Mouse (Mus musculus) regulatory T cell (primary cell): ENCODE measurements at regions not wholly inside any gene's neighbourhood (a gene's known extent, or its start where the extent isn't known, plus 50 kb on each side); places are given as distances from the start of the nearest gene placed in this dataset.

Experiments used
- in situ Hi-C: fragments of 300-600 bp; cut with MboI, MseI; formaldehyde crosslinking; loops from one replicate; pipeline ENCODE4 v1.15.1; 2025; ENCODE audit warnings: high pct_unique_total_duplicates

- in situ Hi-C loops, result no loop called here
These were observed 243.9 kb downstream of the Tcf7l2 start for GRCm38 (mm10) chr19:55985518-55985917.

GRCm38 (mm10) chr19:55991791-55992726, 250.4 kb downstream of the Tcf7l2 start:
- in situ Hi-C loops, result no loop called here

GRCm38 (mm10) chr19:55992727-55993066, 251.1 kb downstream of the Tcf7l2 start:
- in situ Hi-C loops, result no loop called here

- in situ Hi-C loops, result no loop called here
These were observed 254.1 kb downstream of the Tcf7l2 start for GRCm38 (mm10) chr19:55995721-55996120.

GRCm38 (mm10) chr19:55998454-55999180, 257.0 kb downstream of the Tcf7l2 start:
- in situ Hi-C loops, result no loop called here

GRCm38 (mm10) chr19:55999409-55999808, 257.8 kb downstream of the Tcf7l2 start:
- in situ Hi-C loops, result no loop called here

GRCm38 (mm10) chr19:56001428-56001827, 259.8 kb downstream of the Tcf7l2 start:
- in situ Hi-C loops, result loop anchor here (5.0 kb wide), 1 partner anchor 44 kb away; no protein-coding TSS in a partner anchor

GRCm38 (mm10) chr19:56005886-56006285, 264.3 kb downstream of the Tcf7l2 start:
- in situ Hi-C loops, result no loop called here

GRCm38 (mm10) chr19:56007433-56007832, 265.8 kb downstream of the Tcf7l2 start:
- in situ Hi-C loops, result no loop called here

- in situ Hi-C loops, result no loop called here
These were observed 269.1 kb downstream of the Tcf7l2 start for GRCm38 (mm10) chr19:56010766-56011165.

- in situ Hi-C loops, result no loop called here
These were observed 269.7 kb downstream of the Tcf7l2 start for GRCm38 (mm10) chr19:56011292-56011691.

GRCm38 (mm10) chr19:56016548-56017346, 270.2 kb upstream of the Habp2 start:
- in situ Hi-C loops, result no loop called here

- in situ Hi-C loops, result no loop called here
These were observed 269.4 kb upstream of the Habp2 start for GRCm38 (mm10) chr19:56017524-56017923.

- in situ Hi-C loops, result no loop called here
These were observed 267.8 kb upstream of the Habp2 start for GRCm38 (mm10) chr19:56019143-56019542.

GRCm38 (mm10) chr19:56022348-56022747, 264.6 kb upstream of the Habp2 start:
- in situ Hi-C loops, result no loop called here

GRCm38 (mm10) chr19:56024599-56024998, 262.3 kb upstream of the Habp2 start:
- in situ Hi-C loops, result no loop called here

GRCm38 (mm10) chr19:56029428-56030281, 257.3 kb upstream of the Habp2 start:
- in situ Hi-C loops, result no loop called here

GRCm38 (mm10) chr19:56030401-56030925, 256.5 kb upstream of the Habp2 start:
- in situ Hi-C loops, result no loop called here

GRCm38 (mm10) chr19:56034552-56034951, 252.4 kb upstream of the Habp2 start:
- in situ Hi-C loops, result no loop called here

GRCm38 (mm10) chr19:56037584-56037983, 249.4 kb upstream of the Habp2 start:
- in situ Hi-C loops, result no loop called here
